Mouse (Mus musculus): Measurements from ENCODE around the gene Ugcg. TPM values are rescaled to one million over a fixed set of nuclear protein-coding genes. Genes with fewer than 3 reads are reported as not detected.

Ugcg gene
- polyA plus RNA-seq, 1 experiment from 2014 or later = 11.9 TPM

DNA sequence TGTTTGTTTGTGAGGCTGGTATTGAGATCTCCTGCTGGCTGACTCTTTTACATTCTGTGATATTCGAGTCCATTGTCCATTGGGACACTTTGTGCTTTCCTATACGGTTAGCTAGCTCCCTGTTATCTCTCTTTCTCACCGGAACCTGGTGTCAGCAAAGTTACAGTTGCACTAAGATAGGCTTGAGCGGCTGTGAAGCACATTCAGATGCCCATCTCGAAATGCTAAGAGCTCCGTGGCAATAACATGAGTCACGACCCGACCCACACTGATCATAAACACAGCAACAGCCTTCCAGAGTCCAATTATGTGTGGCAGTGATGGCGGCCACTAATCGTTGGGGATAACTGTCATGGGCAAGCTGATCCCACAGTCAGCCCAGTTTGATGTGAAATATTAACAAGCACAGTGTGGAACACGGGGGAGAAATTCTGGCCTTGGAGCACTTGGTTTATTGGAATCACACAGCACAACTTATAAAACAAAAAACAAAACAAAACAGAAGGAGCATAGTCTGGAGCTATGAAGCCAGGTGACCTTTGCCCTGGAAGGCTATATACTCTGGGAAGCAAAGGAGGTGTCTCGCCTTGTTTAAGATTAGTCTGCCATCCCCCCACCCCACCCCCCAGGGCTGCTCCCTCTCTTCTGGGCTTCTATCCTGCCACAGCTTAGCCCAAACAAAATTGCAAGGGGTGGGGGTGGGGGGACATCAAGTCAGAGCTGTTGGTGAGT, 7.5 kb downstream of the Ugcg start:
- 0 out of 2 replicates have a peak, but pooled peaks have one; percentile 29 for ATAC-seq (ENCODE audit: low FRiP score, low read depth)
- no peaks in the 10 kb centered on the region for H3K27me3 ChIP-seq
- H3K4me1 ChIP-seq = peaks cover 50% of the 10 kb centered on the region
- peak overlapping the region; percentile 45 for H3K4me2 ChIP-seq (replicated peaks)
- H3K9me3 ChIP-seq = no peaks in the 10 kb centered on the region
- peak overlapping the region; percentile 81 for H3K27ac ChIP-seq
- H3K4me3 ChIP-seq = 0 out of 2 replicates have a peak overlapping the region, but pooled peaks have one; percentile 0
- peak overlapping the region; percentile 0; the same call in 1 of the 2 replicates for H3K9ac ChIP-seq
- 15% methylated on average over 12 of the region's 12 CpGs for WGBS
- no peaks in the 10 kb centered on the region for H3K36me3 ChIP-seq

DNA sequence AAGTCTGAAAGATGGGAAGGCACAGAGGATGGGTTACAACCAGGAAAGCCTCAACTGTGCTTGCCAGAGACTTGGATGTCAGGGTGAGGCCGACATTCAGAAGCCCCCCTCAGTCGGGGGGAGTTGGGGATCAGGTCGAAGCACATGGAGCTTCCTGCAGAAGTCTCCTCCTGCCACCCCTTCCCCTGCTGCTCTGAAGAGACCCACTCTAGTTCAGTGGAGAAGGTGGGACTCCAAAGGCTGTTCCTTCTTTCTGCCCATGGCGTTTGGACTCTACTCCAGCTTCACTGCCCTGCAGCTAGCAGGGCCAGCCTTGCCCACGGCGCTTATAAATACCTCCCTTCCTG, 8.0 kb downstream of the Ugcg start:
- Histone ChIP-seq H3K36me3 (no peaks in the 10 kb centered on the region), H3K4me2 (replicated peaks) (peak overlapping the region; percentile 45), H3K4me3 (0 out of 2 replicates have a peak overlapping the region, but pooled peaks have one; percentile 0), H3K9me3 (no peaks in the 10 kb centered on the region), H3K4me1 (peaks cover 52% of the 10 kb centered on the region), H3K9ac (peak overlapping the region; percentile 0; the same call in 1 of the 2 replicates), H3K27me3 (no peaks in the 10 kb centered on the region), H3K27ac (peak overlapping the region; percentile 81)
- 9% methylated on average over 6 of the region's 6 CpGs for WGBS
- ATAC-seq (ENCODE audit: low FRiP score, low read depth) = peak; percentile 51

DNA sequence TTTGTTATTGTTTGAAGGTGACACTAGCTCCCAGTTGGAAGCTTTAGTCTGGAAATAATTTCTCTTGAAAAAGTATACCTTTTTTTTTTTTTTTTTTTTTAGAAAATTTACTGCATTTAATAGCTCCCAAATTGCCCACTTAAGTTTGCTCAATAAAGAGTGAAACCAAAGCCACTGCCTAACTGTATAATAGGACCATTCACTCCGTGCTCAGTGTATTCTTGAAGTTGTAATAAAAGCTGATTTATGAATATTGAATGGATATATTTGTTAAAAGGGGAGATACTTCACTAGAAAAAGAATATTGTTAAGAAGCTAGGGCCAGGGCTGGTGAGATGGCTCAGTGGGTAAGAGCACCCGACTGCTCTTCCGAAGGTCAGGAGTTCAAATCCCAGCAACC, 8.4 kb downstream of the Ugcg start:
- no peak overlapping the region for H3K9ac ChIP-seq
- H3K4me1 ChIP-seq = peaks cover 56% of the 10 kb centered on the region
- no peaks in the 10 kb centered on the region for H3K9me3 ChIP-seq
- 48% methylated on average over 3 of the region's 3 CpGs for WGBS
- no peak overlapping the region for H3K4me3 ChIP-seq
- no peaks in the 10 kb centered on the region for H3K27me3 ChIP-seq
- no peaks in the 10 kb centered on the region for H3K36me3 ChIP-seq
- H3K4me2 ChIP-seq (replicated peaks) = peak overlapping the region; percentile 45
- peak overlapping the region; percentile 81; the same call in 1 of the 2 replicates for H3K27ac ChIP-seq
- peak; percentile 74 for ATAC-seq (ENCODE audit: low FRiP score, low read depth)

DNA sequence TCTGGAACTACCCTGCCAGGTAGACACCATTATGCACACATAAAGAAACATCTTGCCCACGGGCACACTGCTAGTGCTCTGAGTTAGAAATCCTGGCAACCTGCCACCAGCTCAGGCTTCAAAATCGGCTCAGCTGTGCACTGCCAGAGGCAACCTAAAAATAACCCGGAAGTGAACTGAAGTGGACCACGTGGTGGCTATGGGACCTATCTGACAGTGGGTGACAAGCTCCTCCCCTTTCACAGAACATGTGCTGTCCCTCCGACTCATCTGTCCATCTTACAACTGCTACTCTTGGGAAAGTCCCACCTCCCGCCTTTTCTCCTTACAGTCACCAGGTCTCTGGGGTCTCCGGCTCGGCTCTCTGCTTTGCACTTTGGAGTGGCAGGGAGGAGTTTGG, 10.3 kb downstream of the Ugcg start:
- WGBS = 27% methylated on average over 8 of the region's 8 CpGs
- H3K4me2 ChIP-seq (replicated peaks) = 0 out of 2 replicates have a peak overlapping the region, but pooled peaks have one; percentile 1

DNA sequence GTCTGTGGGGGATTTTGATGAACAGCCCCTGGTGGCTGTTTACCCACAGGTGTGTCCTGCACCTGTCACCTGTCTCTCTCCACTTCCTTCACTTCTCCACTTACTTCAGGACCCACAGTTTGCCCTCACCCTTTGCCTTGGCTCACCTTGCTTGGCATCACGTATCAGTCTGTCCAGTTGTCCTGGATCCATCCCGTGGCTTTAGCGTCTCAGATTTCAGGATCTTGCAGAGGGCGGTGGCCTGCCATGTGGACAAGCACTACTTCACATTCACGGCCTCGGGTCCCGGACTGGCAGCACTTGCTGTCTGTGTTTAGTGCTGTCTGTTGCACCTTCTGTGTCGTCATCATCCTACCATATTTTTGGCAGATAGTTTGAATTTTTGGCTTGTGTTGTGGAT, 10.7 kb downstream of the Ugcg start:
- Histone ChIP-seq H3K4me2 (replicated peaks) (0 out of 2 replicates have a peak overlapping the region, but pooled peaks have one; percentile 1), H3K4me1 (peaks cover 58% of the 10 kb centered on the region), H3K9ac (no peak overlapping the region), H3K27ac (no peak overlapping the region), H3K9me3 (no peaks in the 10 kb centered on the region), H3K36me3 (no peaks in the 10 kb centered on the region), H3K4me3 (no peak overlapping the region), H3K27me3 (no peaks in the 10 kb centered on the region)
- ATAC-seq (ENCODE audit: low FRiP score, low read depth) = no peak
- WGBS = 42% methylated on average over 8 of the region's 8 CpGs

More for the DNA sequence above, 10.3 kb downstream of the Ugcg start:
- no peaks in the 10 kb centered on the region for H3K9me3 ChIP-seq
- ATAC-seq (ENCODE audit: low FRiP score, low read depth) = peak; percentile 49
- H3K27ac ChIP-seq = no peak overlapping the region
- H3K36me3 ChIP-seq = no peaks in the 10 kb centered on the region
- H3K9ac ChIP-seq = no peak overlapping the region
- peaks cover 59% of the 10 kb centered on the region for H3K4me1 ChIP-seq
- no peaks in the 10 kb centered on the region for H3K27me3 ChIP-seq
- H3K4me3 ChIP-seq = no peak overlapping the region

DNA sequence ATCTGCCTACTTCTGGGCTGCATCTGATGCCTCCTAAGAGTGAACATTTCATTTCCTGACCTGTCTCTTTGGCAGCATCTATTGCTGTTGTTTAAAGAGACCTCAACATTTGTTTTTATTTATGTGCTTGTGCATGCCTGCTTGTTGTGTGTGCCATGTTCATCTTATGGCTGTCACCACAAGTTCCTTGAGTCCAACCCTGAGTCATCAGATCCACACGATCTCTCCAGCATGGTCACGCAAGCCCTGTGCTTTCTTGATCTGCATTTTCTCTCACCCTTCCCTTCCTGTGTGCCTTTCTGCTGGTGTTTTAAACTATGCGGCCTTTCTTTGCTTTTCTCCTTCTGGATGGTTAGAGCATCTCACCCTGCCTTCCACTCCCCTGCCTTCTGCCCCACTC, 11.6 kb downstream of the Ugcg start:
- H3K27me3 ChIP-seq = no peaks in the 10 kb centered on the region
- no peak overlapping the region for H3K4me2 ChIP-seq (replicated peaks)
- H3K27ac ChIP-seq = no peak overlapping the region
- H3K9ac ChIP-seq = no peak overlapping the region
- peaks cover 59% of the 10 kb centered on the region for H3K4me1 ChIP-seq
- H3K36me3 ChIP-seq = no peaks in the 10 kb centered on the region
- H3K4me3 ChIP-seq = no peak overlapping the region
- ATAC-seq (ENCODE audit: low FRiP score, low read depth) = no peak
- no peaks in the 10 kb centered on the region for H3K9me3 ChIP-seq
- 74% methylated on average over 3 of the region's 3 CpGs for WGBS

DNA sequence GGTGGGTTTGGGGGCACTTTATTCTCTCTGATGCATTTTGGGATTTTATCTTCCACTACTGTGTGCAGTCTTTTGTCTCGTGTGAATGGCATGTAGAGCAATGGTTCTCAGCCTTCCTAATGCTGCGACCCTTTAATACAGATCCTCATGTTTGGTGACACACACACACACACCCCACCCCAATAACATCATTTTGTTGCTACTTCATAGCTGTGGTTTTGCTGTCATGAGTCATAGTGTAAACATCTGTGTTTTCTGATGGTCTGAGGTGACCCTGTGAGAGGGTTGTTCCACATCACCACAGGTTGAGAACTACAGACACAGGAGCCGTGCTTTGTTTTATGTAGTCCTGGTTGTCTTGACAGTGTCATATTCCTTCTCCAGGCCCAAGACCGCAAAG, 15.6 kb downstream of the Ugcg start:
- no peak for ATAC-seq (ENCODE audit: low FRiP score, low read depth)
- 75% methylated on average over 4 of the region's 4 CpGs for WGBS
- no peak overlapping the region for H3K4me2 ChIP-seq (replicated peaks)
- peaks cover 40% of the 10 kb centered on the region for H3K4me1 ChIP-seq
- H3K27me3 ChIP-seq = no peaks in the 10 kb centered on the region
- no peak overlapping the region for H3K27ac ChIP-seq
- H3K36me3 ChIP-seq = peaks cover 14% of the 10 kb centered on the region
- H3K9me3 ChIP-seq = no peaks in the 10 kb centered on the region
- no peak overlapping the region for H3K4me3 ChIP-seq
- no peak overlapping the region for H3K9ac ChIP-seq

DNA sequence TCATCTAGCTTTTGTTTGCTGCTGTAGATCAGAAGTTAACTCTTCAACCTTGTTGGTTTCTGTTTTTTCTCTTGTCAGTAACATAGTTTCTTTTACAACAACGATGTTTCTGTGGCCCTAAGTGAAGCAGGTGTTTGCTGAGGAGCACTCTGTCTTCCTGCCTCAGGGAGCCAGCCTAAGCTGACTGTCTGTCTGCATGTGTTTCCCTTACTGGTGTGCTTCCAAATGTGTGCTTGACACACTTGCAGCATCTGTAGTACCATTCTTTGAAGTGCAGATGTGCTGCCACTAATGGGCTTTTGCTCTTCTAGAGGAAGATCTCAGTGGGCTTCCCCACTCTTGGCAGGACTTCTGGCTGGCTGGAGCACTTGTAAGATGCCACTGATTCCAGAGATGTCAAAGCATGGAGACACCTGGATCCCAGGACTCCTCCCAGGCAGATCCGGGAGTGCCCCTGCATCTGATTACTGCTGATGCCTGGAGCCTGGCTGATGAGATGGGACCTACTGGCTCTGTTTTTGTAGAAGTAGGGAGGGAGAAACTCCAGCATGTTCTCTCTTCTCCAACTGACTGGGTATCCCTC, 16.8 kb downstream of the Ugcg start:
- Histone ChIP-seq H3K4me3 (no peak overlapping the region), H3K36me3 (peaks cover 25% of the 10 kb centered on the region), H3K4me1 (peaks cover 36% of the 10 kb centered on the region), H3K9me3 (no peaks in the 10 kb centered on the region), H3K27me3 (no peaks in the 10 kb centered on the region), H3K4me2 (replicated peaks) (no peak overlapping the region), H3K27ac (no peak overlapping the region), H3K9ac (no peak overlapping the region)
- ATAC-seq (ENCODE audit: low FRiP score, low read depth) = no peak
- WGBS = 22% methylated on average over 2 of the region's 2 CpGs

DNA sequence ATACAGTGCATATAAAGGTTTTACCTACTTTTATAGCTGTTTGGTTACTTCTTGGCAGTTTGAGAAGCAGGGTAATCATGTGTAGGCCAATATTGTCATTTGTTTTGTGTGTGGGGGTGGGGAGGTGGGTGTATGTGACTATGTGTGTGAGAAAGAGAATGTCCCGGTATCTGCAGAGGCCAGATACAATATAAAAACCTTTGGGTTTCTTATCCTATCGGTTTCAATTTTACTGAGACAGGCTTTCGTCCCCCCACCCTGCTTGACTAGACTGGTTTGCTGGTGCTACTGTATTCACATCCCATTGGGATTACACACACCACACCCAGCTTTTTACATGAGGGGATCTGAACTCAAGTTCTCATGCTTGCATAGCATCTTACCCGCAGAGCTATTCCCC, 17.5 kb downstream of the Ugcg start:
- Histone ChIP-seq H3K4me3 (no peak overlapping the region), H3K4me2 (replicated peaks) (no peak overlapping the region), H3K27ac (no peak overlapping the region), H3K9ac (no peak overlapping the region), H3K9me3 (no peaks in the 10 kb centered on the region), H3K27me3 (no peaks in the 10 kb centered on the region), H3K36me3 (peaks cover 28% of the 10 kb centered on the region), H3K4me1 (peaks cover 32% of the 10 kb centered on the region)
- WGBS = 72% methylated on average over 4 of the region's 4 CpGs
- ATAC-seq (ENCODE audit: low FRiP score, low read depth) = no peak

DNA sequence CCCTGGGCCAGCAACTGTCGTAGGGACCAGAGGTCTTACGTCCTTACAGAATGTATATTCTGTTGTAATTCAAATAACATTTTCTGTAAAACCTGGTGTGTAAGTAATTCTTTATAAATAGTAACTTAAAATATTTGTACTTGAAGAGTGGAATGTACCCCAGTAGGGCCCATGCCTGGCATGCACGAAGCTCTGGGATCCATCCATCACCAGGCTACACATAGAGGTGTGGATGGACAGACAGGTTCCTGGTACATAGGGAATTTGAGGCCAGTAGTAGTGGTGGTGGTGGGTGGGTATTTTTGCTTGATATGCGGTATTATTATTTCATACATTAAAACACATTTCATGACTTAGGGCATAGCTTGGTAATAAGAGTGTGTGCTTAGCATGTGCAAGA, 19.6 kb downstream of the Ugcg start:
- no peak overlapping the region for H3K27ac ChIP-seq
- no peaks in the 10 kb centered on the region for H3K9me3 ChIP-seq
- no peak overlapping the region for H3K4me2 ChIP-seq (replicated peaks)
- WGBS = 92% methylated on average over 4 of the region's 4 CpGs
- no peak overlapping the region for H3K4me3 ChIP-seq
- H3K9ac ChIP-seq = no peak overlapping the region
- no peaks in the 10 kb centered on the region for H3K27me3 ChIP-seq
- ATAC-seq (ENCODE audit: low FRiP score, low read depth) = no peak
- peaks cover 34% of the 10 kb centered on the region for H3K36me3 ChIP-seq
- H3K4me1 ChIP-seq = peaks cover 24% of the 10 kb centered on the region

DNA sequence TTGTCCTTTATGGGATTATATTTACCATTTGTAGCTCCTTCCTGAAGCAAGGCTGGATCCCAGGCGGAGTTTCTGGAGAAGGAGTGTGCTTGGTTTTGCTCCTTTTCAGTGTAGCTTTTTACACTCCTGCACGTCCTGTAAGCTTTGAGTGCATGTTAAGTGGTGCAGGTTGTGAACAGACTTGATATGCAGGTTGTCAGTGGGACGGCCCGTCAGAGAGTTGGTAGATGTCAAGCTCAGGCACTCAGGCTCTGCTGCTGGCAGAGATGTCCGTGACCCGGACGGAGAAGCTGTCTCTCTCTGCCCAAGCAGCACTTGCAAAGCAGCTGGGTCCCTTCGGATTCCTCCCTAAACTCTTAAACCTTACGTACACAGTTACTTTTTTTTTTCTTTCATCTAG, 22.1 kb downstream of the Ugcg start:
- whole genome bisulfite sequencing = 90% methylated on average over 9 of the region's 9 CpGs
- H3K4me2 ChIP-seq (replicated peaks) = no peak overlapping the region
- ATAC-seq (ENCODE audit: low FRiP score, low read depth) = no peak
- H3K4me1 ChIP-seq = peaks cover 6% of the 10 kb centered on the region; the same call in 1 of the 2 replicates
- H3K36me3 ChIP-seq = peaks cover 54% of the 10 kb centered on the region
- H3K27me3 ChIP-seq = no peaks in the 10 kb centered on the region
- H3K4me3 ChIP-seq = no peak overlapping the region
- no peaks in the 10 kb centered on the region for H3K9me3 ChIP-seq
- no peak overlapping the region for H3K9ac ChIP-seq
- H3K27ac ChIP-seq = no peak overlapping the region

DNA sequence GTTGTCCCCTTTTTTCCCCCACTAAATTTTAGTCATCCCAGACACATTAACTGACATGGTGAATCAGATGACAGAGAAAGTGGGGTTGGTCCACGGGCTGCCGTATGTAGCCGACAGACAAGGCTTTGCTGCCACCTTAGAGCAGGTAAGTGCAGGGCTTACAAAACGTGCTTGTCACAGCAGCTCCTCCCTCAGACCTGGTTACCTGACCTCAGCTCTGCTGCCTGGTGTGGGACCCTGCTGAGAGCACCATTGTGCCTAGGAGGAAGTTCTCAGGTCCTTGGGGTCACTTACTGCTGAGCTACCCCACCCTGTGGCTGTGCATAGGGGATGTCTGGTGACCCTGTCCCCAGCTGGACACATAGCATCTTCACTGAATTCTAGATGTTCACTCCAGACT, 24.8 kb downstream of the Ugcg start:
- no peaks in the 10 kb centered on the region for H3K9me3 ChIP-seq
- H3K9ac ChIP-seq = no peak overlapping the region
- peaks cover 62% of the 10 kb centered on the region for H3K36me3 ChIP-seq
- H3K4me2 ChIP-seq (replicated peaks) = no peak overlapping the region
- no peaks in the 10 kb centered on the region for H3K4me1 ChIP-seq
- H3K4me3 ChIP-seq = no peak overlapping the region
- WGBS = 75% methylated on average over 4 of the region's 4 CpGs
- no peak overlapping the region for H3K27ac ChIP-seq
- ATAC-seq (ENCODE audit: low FRiP score, low read depth) = no peak
- no peaks in the 10 kb centered on the region for H3K27me3 ChIP-seq
